Mouse (Mus musculus): ENCODE results near the gene Myo19.

DNA sequence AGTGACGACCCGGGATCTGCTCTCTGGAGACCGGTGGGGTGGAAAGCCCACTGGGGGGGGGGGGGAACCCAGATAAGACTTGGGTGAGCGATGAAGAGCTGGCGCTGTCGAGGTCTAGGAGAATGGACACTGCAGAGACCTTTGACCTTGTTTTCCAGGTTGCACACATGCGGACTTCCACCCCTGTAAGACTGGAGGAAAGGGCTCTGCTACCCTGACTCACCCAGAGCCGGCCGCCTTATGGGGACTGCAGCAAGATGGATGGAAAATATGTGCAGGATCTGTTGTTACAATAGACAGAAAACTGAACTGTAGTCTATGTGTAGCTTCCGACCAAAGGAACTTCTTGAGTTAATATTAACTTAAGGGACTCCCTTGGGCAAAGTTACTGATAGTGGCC lies 8.9 kb upstream of the Myo19 start:
- TF ChIP-seq CTCF (IDR thresholded peaks at IDR 0.05; ENCODE audit: extremely low read depth, insufficient read depth, low read length) (no peak), POLR2A (IDR thresholded peaks at IDR 0.05; ENCODE audit: extremely low read depth, insufficient read depth, low read length) (no peak)
